Mouse (Mus musculus): ENCODE data around the gene Dhx57. TPM values are rescaled to one million over a fixed set of nuclear protein-coding genes. Genes with fewer than 3 reads are reported as not detected.
"Not testable (repeated sequence)": the region's sequence is repeated elsewhere in the genome, so short reads cannot be mapped to it uniquely, and the experiment has no call there.

Dhx57 gene
- total RNA-seq, 2 experiments from 2014 or later, result 37.6 to 38.0 TPM

DNA sequence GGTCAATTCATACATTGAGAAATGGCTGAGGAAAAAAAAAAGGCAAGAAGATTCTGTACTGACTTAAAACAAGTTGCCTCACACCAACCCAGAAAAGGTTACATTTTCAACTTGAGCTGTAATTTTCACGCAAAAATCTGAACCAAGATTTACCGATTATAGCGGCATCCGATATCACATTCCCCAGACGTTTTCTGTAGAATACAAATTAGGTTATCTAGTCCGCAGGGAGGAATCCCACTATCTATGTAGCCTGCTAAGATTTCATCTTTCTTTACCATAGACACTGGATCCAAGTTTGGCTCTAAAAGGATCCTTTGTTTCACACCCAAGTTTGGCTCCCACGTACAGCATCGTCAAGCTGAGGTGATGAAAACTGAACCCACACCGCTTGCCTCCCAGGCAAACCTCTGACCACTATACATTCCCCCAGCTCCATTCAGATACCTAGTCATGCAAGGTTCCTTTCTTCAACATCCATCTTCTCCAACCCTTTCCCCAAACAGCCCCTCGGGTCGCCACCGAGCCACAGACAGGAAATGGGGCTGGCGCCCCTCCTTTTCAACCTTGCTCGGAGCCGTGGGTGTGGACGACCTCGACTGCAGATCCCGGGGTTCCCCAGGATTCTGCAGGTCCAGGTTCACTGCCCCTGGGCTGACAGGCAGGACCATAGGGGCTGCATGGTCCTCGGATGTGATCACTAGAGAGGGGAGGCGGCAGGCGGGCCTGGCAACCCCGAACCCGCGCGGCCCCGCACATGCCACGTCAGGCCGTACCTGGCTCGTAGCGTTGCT, 799 bp downstream of the Dhx57 start:
- Histone ChIP-seq H3K27ac (peak overlapping the region; percentile 93), H3K4me3 (peak overlapping the region; percentile 93)
- peak in 1 of 2 experiments; percentile 20 for DNase-seq (ENCODE audit: low spot score in 2 of 2)
- TF ChIP-seq CTCF (conservative IDR thresholded peaks at IDR 0.05), result no peak

DNA sequence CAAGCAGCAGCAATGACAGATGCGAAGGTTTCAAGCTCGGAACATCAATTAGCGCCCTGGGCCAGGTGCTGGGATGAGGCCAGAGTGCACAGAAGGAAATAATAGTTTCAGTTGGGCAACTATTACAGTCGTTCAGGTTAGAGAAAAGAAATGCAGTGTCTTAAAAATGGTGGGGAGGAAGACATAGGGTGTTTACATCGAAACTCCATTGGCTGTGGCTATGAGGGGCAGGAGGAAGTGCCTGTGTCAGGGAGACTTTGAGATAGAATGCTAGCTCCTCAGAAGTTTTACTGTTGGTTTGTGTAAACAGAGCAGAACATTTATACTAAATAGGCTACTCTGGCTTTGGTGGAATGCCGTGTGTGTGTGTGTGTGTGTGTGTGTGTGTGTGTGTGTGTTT, 2.3 kb downstream of the Dhx57 start:
- H3K27ac ChIP-seq, result no peak overlapping the region
- no peak for DNase-seq (ENCODE audit: low spot score in 2 of 2)
- TF ChIP-seq CTCF (conservative IDR thresholded peaks at IDR 0.05), result no peak
- H3K4me3 ChIP-seq, result no peak overlapping the region

DNA sequence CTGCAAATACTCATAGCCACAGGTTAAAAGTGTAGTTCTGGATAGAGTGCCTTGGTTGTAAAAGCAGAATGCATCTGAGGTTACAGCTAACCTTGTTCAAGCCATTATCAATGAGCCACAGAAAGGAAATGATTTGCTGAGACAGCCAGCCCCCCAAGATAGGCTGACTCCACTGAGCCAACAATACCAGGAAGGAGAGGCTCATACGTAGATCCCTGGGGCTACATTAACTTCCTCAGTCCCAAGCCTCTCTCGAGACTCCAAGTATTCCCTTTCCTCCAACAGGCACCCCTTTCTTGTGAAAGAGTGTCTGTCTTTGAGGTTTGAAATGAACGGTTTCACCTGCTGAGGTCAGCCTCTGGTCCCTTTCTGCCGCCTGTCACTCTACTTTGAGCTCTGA, 5.8 kb downstream of the Dhx57 start:
- no peak for TF ChIP-seq CTCF (conservative IDR thresholded peaks at IDR 0.05)

DNA sequence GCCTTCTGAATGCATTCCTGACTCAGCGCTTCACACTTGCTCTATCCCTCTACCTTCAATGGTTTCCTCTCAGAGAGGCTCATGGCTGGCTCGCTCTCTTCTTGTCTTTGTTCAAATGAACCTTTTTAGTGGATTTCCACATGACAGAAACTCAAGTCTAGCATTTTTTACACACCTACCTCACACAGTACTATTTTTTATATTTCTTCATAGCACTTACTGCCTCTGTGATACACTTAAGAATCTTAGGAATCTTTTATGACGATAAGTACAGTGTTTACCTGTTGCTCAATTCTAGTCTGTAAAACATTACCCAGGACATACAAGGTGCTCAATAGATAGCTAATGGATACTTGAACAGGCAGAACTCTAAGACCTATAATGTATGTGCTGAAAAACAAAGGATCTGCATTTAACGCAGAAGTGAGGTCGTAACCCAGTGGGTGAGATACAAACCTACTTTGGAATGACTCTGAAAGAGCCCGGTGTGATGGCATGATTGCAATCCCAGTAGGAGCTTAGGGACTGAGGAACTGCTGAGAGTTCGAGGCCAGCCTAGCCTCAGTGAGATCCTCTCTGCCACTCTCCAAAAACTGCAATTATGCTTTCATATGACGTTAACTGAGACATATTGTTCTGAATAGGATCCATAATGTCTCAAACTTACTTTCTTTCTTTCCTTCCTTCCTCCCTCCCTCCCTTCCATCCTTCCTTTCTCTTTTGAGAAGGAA, 10.8 kb downstream of the Dhx57 start:
- Histone ChIP-seq H3K27ac (no peak overlapping the region), H3K4me3 (no peak overlapping the region)
- no peak for TF ChIP-seq CTCF (conservative IDR thresholded peaks at IDR 0.05)
- DNase-seq (ENCODE audit: low spot score in 2 of 2), result no peak

More for the DNA sequence above, 5.8 kb downstream of the Dhx57 start:
- H3K4me3 ChIP-seq, result no peak overlapping the region
- no peak for DNase-seq (ENCODE audit: low spot score in 2 of 2)
- no peak overlapping the region for H3K27ac ChIP-seq

DNA sequence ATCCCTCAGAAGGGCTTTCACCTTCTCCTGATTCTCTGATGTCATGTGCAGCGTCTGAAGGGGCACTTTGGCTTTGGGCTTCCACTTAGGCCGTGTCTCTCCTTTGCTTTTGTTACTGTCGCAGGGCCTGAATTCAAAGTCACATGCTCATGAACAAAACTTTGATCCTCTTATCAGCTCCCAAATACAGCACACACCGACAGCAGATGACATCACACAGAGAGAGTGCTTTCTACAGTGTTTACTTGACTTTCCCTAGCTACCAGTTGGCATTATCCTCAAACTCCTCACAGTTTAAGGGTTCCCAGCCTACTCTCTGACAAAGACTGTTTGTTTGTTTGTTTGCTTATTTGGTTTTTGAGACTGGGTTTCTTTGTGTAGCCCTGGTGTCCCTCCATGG, 12.0 kb downstream of the Dhx57 start:
- no peak for DNase-seq (ENCODE audit: low spot score in 2 of 2)
- TF ChIP-seq CTCF (conservative IDR thresholded peaks at IDR 0.05), result no peak
- Histone ChIP-seq H3K4me3 (no peak overlapping the region), H3K27ac (no peak overlapping the region)

DNA sequence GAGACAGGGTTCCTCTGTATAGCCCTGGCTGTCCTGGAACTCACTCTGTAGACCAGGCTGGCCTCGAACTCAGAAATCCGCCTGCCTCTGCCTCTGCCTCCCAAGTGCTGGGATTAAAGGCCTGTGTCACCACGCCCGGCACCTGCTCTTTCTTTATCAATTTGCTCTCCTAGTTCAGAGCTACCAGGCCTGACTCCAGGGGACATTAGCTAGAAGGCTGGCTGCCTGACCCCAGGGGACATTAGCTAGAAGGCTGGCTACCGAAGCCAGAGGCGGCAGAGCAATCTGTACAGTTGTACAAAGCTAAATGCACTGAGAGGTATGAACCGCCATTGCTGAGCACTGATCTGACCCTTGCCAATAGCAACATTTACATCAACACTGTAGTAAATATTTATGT, 19.7 kb downstream of the Dhx57 start:
- not testable (repeated sequence) for H3K4me3 ChIP-seq; H3K27ac ChIP-seq; DNase-seq (ENCODE audit: low spot score in 2 of 2)

DNA sequence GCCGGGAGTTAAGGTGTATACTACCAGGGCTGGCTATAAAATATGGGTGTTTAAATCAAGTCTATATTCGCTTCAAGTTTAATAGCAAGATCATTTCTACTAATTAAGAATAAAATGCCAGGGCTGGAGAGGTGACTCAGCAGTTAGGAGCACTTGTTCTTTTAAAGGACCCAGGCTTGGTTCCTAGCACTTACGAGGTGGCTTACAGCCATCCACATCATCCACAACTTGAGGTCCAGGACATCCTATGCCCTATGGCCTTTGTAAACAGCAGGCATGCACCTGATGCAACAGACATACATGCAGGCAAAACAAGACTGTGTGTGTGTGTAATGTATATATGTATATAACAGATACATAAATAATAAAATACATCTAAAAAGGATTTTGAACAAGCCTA, 22.1 kb downstream of the Dhx57 start:
- no peak for TF ChIP-seq CTCF (conservative IDR thresholded peaks at IDR 0.05)
- no peak for DNase-seq (ENCODE audit: low spot score in 2 of 2)

DNA sequence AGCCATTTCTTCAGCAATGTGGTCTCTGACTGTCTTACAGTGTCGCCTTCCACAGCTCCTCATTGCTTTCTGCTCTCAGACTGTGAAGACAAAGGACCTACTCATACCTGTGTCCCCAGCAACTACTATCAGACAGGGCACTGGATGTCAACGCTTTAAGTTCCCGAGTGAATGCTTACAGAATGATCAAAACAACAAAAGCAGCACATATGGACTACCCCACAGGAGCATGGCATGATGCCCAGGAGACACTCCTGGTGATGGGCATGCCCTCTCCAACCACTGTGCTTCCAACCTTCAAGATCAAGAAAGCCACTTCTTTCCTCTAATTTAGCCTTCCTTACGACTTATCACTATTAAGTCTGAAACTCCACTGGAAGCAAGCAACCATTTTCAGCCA, 23.2 kb downstream of the Dhx57 start:
- no peak for DNase-seq (ENCODE audit: low spot score in 2 of 2)
- Histone ChIP-seq H3K4me3 (no peak overlapping the region), H3K27ac (no peak overlapping the region)
- no peak for TF ChIP-seq CTCF (conservative IDR thresholded peaks at IDR 0.05)

More for the DNA sequence above, 22.1 kb downstream of the Dhx57 start:
- H3K27ac ChIP-seq, result no peak overlapping the region
- H3K4me3 ChIP-seq, result no peak overlapping the region

DNA sequence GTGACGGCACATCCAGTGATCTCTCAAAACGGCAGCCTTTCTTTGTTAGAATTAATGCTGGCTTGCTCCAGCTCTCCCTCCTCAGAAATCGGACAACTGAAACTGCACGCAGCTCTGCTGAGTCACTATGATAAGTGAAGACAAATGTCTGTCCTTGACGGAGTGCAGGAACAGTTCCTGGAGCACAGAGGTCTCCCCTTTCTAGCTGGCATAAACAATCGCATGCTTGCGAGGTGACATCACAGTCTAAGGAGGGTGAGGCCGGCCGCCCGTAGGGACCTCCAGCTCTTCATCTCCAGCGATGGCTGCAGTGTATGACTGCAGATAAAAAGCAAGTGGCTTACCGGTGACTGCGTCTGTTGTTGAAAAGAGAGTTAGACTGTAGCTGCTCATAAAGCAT, 35.1 kb downstream of the Dhx57 start:
- no peak for DNase-seq (ENCODE audit: low spot score in 2 of 2)
- H3K4me3 ChIP-seq, result no peak overlapping the region
- H3K27ac ChIP-seq, result peak overlapping the region; percentile 15; the same call in 1 of the 2 replicates
- no peak for TF ChIP-seq CTCF (conservative IDR thresholded peaks at IDR 0.05)

DNA sequence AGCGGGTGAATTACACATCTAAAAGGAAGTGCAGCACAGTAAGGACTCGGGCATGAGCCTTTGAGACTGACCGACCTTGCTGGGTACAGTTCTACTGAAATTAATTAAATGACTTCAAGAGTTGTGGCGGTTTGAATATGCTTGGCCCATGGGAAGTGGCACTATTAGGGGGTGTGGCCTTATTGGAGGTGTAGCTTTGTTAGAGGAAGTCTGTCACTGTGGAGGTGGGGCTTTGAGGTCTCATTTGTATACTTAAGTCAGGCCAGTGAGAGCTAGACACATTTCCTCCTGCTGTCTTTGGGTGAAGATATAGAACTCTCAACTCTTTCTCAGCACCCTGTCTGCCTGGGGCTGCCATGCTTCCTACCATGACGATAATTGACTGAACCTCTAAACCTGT, 35.9 kb downstream of the Dhx57 start:
- DNase-seq (ENCODE audit: low spot score in 2 of 2), result no peak
- no peak for TF ChIP-seq CTCF (conservative IDR thresholded peaks at IDR 0.05)
- H3K27ac ChIP-seq, result no peak overlapping the region
- no peak overlapping the region for H3K4me3 ChIP-seq

DNA sequence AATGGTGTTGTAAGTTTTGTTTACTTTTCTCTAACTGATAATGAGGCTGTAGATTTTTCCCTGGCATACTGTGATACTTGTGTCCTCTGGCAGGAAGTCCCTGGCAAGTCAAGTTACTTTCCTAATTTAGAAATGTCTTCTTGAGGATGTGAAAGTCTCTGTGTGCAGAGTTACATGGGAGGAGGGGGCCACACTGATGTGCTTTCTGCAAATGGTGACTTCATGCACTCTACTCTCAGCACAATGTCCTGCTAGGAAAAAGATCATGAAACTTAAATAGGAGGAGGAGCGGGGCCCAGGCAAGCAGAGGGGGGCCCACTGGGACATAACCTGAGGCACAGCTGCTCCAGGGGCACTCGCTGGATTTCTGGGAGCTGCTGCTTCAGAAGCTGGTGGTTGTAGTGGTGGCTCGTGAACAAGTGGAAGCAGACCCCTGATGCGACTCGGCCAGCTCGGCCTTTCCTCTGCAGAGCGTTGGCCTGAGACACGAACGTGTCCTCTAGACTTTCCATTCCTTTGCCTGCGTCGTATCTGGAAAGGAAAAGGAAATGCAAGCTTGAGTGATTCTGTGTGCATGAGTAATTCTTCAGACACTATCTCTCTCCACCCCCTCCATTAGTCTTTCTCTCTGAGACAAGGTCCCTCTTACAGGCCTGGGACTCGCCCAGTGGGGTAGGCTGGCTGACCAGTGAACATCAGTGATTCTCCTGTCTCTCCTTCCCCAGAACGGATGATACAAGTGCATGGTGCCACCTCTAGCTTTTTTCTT, 37.3 kb downstream of the Dhx57 start:
- no peak for TF ChIP-seq CTCF (conservative IDR thresholded peaks at IDR 0.05)
- no peak for DNase-seq (ENCODE audit: low spot score in 2 of 2)
- Histone ChIP-seq H3K27ac (no peak overlapping the region), H3K4me3 (no peak overlapping the region)

DNA sequence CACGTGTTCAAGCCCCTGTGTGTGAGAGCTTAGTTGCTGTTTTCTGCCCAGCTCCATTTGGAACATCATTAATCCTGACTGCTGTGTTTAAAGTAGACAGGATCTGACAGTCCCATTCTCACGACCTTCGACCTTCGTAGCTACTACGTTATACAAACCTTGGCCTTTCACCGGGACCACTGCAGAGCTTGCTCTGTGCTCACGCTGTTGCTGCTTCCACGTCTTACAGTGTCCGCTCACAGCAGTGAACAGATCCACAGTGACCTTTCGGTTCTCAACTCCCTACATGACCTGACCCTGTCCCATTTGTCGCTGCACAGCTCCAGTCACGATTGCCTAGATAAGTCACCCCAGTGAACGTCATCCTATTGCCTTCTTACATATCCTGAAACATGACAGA, 47.2 kb downstream of the Dhx57 start:
- no peak for DNase-seq (ENCODE audit: low spot score in 2 of 2)
- TF ChIP-seq CTCF (conservative IDR thresholded peaks at IDR 0.05), result no peak
- Histone ChIP-seq H3K27ac (no peak overlapping the region), H3K4me3 (no peak overlapping the region)

DNA sequence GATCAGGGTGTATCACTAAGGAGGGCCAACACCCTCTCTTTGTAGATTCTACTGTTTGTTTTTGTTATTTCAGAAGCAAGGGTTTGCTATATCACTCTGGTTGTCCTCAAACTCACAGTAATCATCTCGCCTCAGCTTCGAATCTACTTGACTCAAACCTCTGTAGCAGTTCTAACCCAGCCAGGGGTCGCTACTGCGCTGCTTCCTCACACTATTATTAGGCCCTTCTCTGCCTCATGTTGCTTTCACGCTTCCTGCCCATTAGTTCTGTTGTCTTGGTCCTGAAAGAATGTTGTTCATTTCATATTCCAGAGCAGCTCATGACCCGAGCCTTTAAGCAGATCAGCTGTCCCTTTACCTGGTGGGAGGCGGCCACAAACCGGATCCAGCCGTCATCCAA, 48.7 kb downstream of the Dhx57 start:
- Histone ChIP-seq H3K27ac (no peak overlapping the region), H3K4me3 (no peak overlapping the region)
- no peak for DNase-seq (ENCODE audit: low spot score in 2 of 2)
- no peak for TF ChIP-seq CTCF (conservative IDR thresholded peaks at IDR 0.05)
